Comparison of ENCODE assay signal across 15 mouse cellular contexts in the genomic region with DNA sequence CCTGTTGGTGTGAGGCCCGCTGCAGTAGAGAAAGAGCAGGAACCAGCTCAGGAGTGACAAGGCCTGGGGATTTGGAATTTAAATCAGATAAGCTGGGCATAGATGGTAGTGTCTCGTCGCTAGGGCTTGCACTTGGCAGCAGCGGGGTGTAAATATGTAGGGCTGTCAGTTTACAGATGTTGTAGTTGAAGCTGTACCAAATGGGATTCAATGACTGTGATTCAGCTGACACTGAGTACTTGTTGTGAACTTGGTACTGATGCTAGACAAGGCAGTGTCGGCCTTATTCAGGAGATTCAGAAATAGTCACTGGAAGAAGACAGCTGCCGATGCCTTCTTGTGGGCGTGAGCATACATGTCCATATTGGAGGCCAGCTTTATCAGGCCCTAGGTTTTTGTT. TPM values are rescaled to one million over a fixed set of nuclear protein-coding genes. Genes with fewer than 3 reads are reported as not detected.
DNase-seq lines count a peak whose midpoint lies in the region; ATAC-seq and TF ChIP-seq lines count a peak whose summit lies in the region.
"Had no signal": no experiment of that assay in that cellular context is flagged by ENCODE, and none has a peak within 500 bp of the region (broad histone marks: within the 10 kb centered on the region; RNA-seq: fewer than 3 reads in every experiment).

No protein-coding gene starts in this region.

- intact Hi-C loops in heart, postnatal 10 days (cut with DNase I), result no loop called here

- H3K4me1 ChIP-seq in liver, postnatal 0 days (ENCODE audit: insufficient read depth), result peaks cover 24% of the 10 kb centered on the region

- 72% methylated on average over 7 of the region's 7 CpGs for WGBS in liver, postnatal 0 days (ENCODE audit: insufficient replicate concordance)

- TF ChIP-seq EP300 in liver, postnatal 0 days (IDR thresholded peaks at IDR 0.05; ENCODE audit: low read depth), result no peak

- no peak overlapping the region for H3K9ac ChIP-seq in liver, postnatal 0 days (replicated peaks)
- H3K9ac ChIP-seq: embryonic facial prominence, embryonic 12.5 days; midbrain, embryonic 13.5 days had no signal

- no peak overlapping the region for H3K4me2 ChIP-seq in liver, postnatal 0 days (ENCODE audit: low read depth, low read length)
- H3K4me2 ChIP-seq: embryonic facial prominence, embryonic 12.5 days; midbrain, embryonic 13.5 days had no signal

- DNase-seq in heart, adult 11 months, result peak; percentile 91
- no peak for DNase-seq in heart, postnatal 10 days
- peak; percentile 23 for DNase-seq in layer of hippocampus, adult 9-11 months
- no peak for DNase-seq in layer of hippocampus, postnatal 25 days (ENCODE audit: extremely low spot score in 1 of 2, low spot score in 1 of 2)
- DNase-seq in right cerebral cortex, postnatal 10 days (ENCODE audit: low spot score in 2 of 2), result peak; percentile 37 to 60
- DNase-seq in right cerebral cortex, postnatal 36 days (ENCODE audit: low spot score in 2 of 2), result no peak
- peak; percentile 45 for DNase-seq in skeletal muscle tissue, adult 2 months (ENCODE audit: low read depth, low spot score)
- DNase-seq in liver, postnatal 0 days, result no peak
- DNase-seq: cerebellum, adult 18-20 months; kidney, adult 9 months; kidney, postnatal 4 days; thymus, postnatal 25 days had no signal

- no peaks in the 10 kb centered on the region for H3K9me3 ChIP-seq in liver, postnatal 0 days (ENCODE audit: low read length)
- H3K9me3 ChIP-seq: embryonic facial prominence, embryonic 12.5 days; midbrain, embryonic 13.5 days had no signal

- TF ChIP-seq CTCF in liver, postnatal 0 days (IDR thresholded peaks at IDR 0.05; ENCODE audit: low read depth), result no peak

- ATAC-seq in liver, postnatal 0 days, result no peak
- ATAC-seq: midbrain, embryonic 13.5 days had no signal

- no peaks in the 10 kb centered on the region for H3K27me3 ChIP-seq in liver, postnatal 0 days (ENCODE audit: insufficient read depth, low read length)
- H3K27me3 ChIP-seq: embryonic facial prominence, embryonic 12.5 days had no signal

- H3K4me3 ChIP-seq in liver, postnatal 0 days (ENCODE audit: low read depth, low read length), result no peak overlapping the region
- H3K4me3 ChIP-seq: embryonic facial prominence, embryonic 12.5 days; midbrain, embryonic 13.5 days had no signal

- peaks cover 17% of the 10 kb centered on the region for H3K36me3 ChIP-seq in liver, postnatal 0 days (replicated peaks; ENCODE audit: insufficient read depth, low read length)
- H3K36me3 ChIP-seq: embryonic facial prominence, embryonic 12.5 days; midbrain, embryonic 13.5 days had no signal

- H3K27ac ChIP-seq in liver, postnatal 0 days (ENCODE audit: low read depth), result no peak overlapping the region
- H3K27ac ChIP-seq: embryonic facial prominence, embryonic 12.5 days; midbrain, embryonic 13.5 days; stomach, postnatal 0 days had no signal

RNA-seq across cellular contexts. Expression of a gene that starts 5.8 kb away (rescaled TPM):
- 10 to 100 TPM; 74.1 to 78.3 TPM for total RNA-seq in heart, postnatal 10 days (2021)
- 10 to 100 TPM; 27.0 to 28.1 TPM for total RNA-seq in layer of hippocampus, postnatal 25 days (2021)
- 29.8 and 36.8 TPM in 2 replicates for polyA plus RNA-seq in liver, postnatal 0 days (2015; fragmentation: Nextera tagmentation; extraction: Ambion mirVana)

RNA-seq across cellular contexts. Expression of a gene that starts 39.9 kb away (rescaled TPM):
- total RNA-seq in heart, postnatal 10 days (2021), result 10 to 100 TPM; 11.0 to 12.7 TPM
- 10 to 100 TPM; 15.6 to 15.7 TPM for total RNA-seq in layer of hippocampus, postnatal 25 days (2021)
- polyA plus RNA-seq in liver, postnatal 0 days (2015; fragmentation: Nextera tagmentation; extraction: Ambion mirVana), result 2.8 and 3.9 TPM in 2 replicates

RNA-seq across cellular contexts. Expression of a gene that starts 48.4 kb away (rescaled TPM):
- 10 to 100 TPM; 74.8 to 86.4 TPM for total RNA-seq in heart, postnatal 10 days (2021)
- total RNA-seq in layer of hippocampus, postnatal 25 days (2021), result 10 to 100 TPM; 19.2 to 21.9 TPM
- 10.3 and 10.6 TPM in 2 replicates for polyA plus RNA-seq in liver, postnatal 0 days (2015; fragmentation: Nextera tagmentation; extraction: Ambion mirVana)

Comparison
In these comparisons a context has a peak if more than half of its experiments do, and no peak if none do; other contexts are left out.
1. DNase-seq: peak in heart, adult 11 months (single experiment), layer of hippocampus, adult 9-11 months (single experiment), right cerebral cortex, postnatal 10 days (2 of 2) and skeletal muscle tissue, adult 2 months (single experiment); none in heart, postnatal 10 days (0 of 2), layer of hippocampus, postnatal 25 days (0 of 2), right cerebral cortex, postnatal 36 days (0 of 2) and liver, postnatal 0 days (single experiment).